Mouse (Mus musculus) stomach, embryonic 14.5 days (tissue): ENCODE measurements around the gene Zfp790. TPM values are rescaled to one million over a fixed set of nuclear protein-coding genes. Genes with fewer than 3 reads are reported as not detected.

Experiments
- ATAC-seq: fragments of 200-750 bp; cut with Nextera tagmentation; 2 replicates; pipeline ENCODE4 v1.8.0; 2017; ENCODE audit warnings: low read depth, moderate TSS enrichment; ENCODE audit not compliant: insufficient number of reproducible peaks, insufficient read depth, low FRiP score
- H3K27ac ChIP-seq: fragments of 300-500 bp; sonication (generic); 2 replicates; pipeline ENCODE4 v1.5.1; 2014; ENCODE audit warnings: mild to moderate bottlenecking, low read length, moderate library complexity, mixed read lengths
- H3K27me3 ChIP-seq: fragments of 300-500 bp; sonication (generic); 2 replicates; pipeline ENCODE4 v1.6.1; 2014; ENCODE audit warnings: low read length, control low read depth, mixed read lengths; ENCODE audit not compliant: control insufficient read depth, insufficient read depth
- H3K36me3 ChIP-seq: fragments of 300-500 bp; sonication (generic); 2 replicates; pipeline ENCODE4 v1.6.1; 2014; ENCODE audit warnings: mild to moderate bottlenecking, control low read depth, low read length, moderate library complexity, mixed read lengths; ENCODE audit not compliant: control insufficient read depth, insufficient read depth
- H3K4me1 ChIP-seq: fragments of 300-500 bp; sonication (generic); 2 replicates; pipeline ENCODE4 v1.6.1; 2014; ENCODE audit warnings: low read length, control low read depth, mixed read lengths; ENCODE audit not compliant: control insufficient read depth, insufficient read depth
- H3K4me2 ChIP-seq: fragments of 300-500 bp; sonication (generic); replicated peaks from 2 replicates; pipeline ENCODE4 v1.6.1; 2014; ENCODE audit warnings: low read depth, low read length, control low read depth
- H3K4me3 ChIP-seq: fragments of 300-500 bp; sonication (generic); 2 replicates; pipeline ENCODE4 v1.5.1; 2014; ENCODE audit warnings: low read depth, low read length, control low read depth
- H3K9ac ChIP-seq: fragments of 300-500 bp; sonication (generic); replicated peaks from 2 replicates; pipeline ENCODE4 v1.6.1; 2014; ENCODE audit warnings: low read depth, mild to moderate bottlenecking, control low read depth, low read length, moderate library complexity, mixed read lengths
- H3K9me3 ChIP-seq: fragments of 300-500 bp; sonication (generic); 2 replicates; pipeline ENCODE4 v1.6.1; 2016; ENCODE audit warnings: low read depth, low read length, control low read depth; ENCODE audit not compliant: control insufficient read depth
- WGBS: fragments of 180-500 bp; shearing (Covaris S2); extraction: QIAGEN DNeasy Blood & Tissue Kit; methylation state at CpG from one replicate; pipeline ENCODE4 v1.1.7; 2014; 5-methylcytosine and 5-hydroxymethylcytosine counted together
- polyA plus RNA-seq: library from polyadenylated mRNA; unstranded; fragments of >200 nt; fragmentation: Nextera tagmentation; extraction: Ambion mirVana; gene quantifications from 2 replicates; pipeline ENCODE4 v1.2.1, GENCODE M21; 2014

The Zfp790 gene
- polyA plus RNA-seq, 1 experiment from 2014 or later = 16.6 TPM

DNA sequence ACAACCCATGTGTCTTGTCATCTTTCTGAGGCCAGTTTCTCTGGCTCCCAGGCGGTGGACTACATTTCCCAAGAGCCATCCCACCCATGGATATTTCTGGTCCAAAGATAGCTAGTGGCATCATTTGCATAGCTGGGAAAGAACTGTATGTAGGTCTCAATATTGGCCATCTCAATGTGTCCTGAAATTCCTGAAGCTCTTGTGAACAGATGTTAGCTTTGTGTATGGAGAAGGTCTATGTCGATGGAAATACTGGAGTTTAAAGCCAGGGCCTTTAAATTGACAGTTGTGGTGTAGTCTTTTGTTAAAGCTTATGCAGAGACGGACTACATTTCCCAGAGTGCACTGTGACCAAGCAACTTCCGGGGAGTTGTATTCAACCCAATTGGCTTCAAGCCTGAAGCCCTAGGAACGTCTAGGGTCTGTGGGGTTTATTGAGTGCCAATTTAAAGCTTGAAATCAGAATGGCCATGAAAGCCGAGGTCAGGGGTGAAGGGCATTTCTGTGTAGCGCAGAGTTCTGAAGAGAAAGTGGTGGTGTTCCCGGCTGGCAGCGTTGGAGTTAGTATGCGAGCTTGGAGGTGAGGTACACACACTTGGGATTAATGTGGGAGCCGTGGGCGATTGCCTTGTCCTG lies 2.8 kb downstream of the Zfp790 start:
- H3K4me2 ChIP-seq = peak overlapping the region; percentile 69
- H3K9me3 ChIP-seq = no peaks in the 10 kb centered on the region
- peaks cover 5% of the 10 kb centered on the region; the same call in 1 of the 2 replicates for H3K36me3 ChIP-seq
- peak overlapping the region; percentile 43; the same call in 1 of the 2 replicates for H3K9ac ChIP-seq
- ATAC-seq = peak; percentile 53; the same call in 1 of the 2 replicates
- WGBS = 4% methylated on average over 12 of the region's 12 CpGs
- H3K27ac ChIP-seq = no peak overlapping the region
- H3K4me1 ChIP-seq = peaks cover 10% of the 10 kb centered on the region; the same call in 1 of the 2 replicates
- H3K27me3 ChIP-seq = no peaks in the 10 kb centered on the region
- peak overlapping the region; percentile 56 for H3K4me3 ChIP-seq

- 90% methylated on average over 12 of the region's 12 CpGs for WGBS
- no peak for ATAC-seq
- no peaks in the 10 kb centered on the region for H3K9me3 ChIP-seq
- H3K36me3 ChIP-seq = peaks cover 51% of the 10 kb centered on the region
- H3K27me3 ChIP-seq = no peaks in the 10 kb centered on the region
- no peak overlapping the region for H3K27ac ChIP-seq
- no peak overlapping the region for H3K4me2 ChIP-seq
- H3K4me3 ChIP-seq = no peak overlapping the region
- no peaks in the 10 kb centered on the region for H3K4me1 ChIP-seq
- no peak overlapping the region for H3K9ac ChIP-seq
Observed at GRCm38 (mm10) chr7:29828001-29828400, 12.1 kb downstream of the Zfp790 start.

GRCm38 (mm10) chr7:29829804-29830203 lies 13.9 kb downstream of the Zfp790 start:
- Histone ChIP-seq H3K27me3 (no peaks in the 10 kb centered on the region), H3K4me3 (no peak overlapping the region), H3K4me1 (no peaks in the 10 kb centered on the region), H3K4me2 (no peak overlapping the region), H3K27ac (no peak overlapping the region), H3K9ac (no peak overlapping the region), H3K9me3 (no peaks in the 10 kb centered on the region), H3K36me3 (peaks cover 41% of the 10 kb centered on the region)
- WGBS = 94% methylated on average over 12 of the region's 12 CpGs
- no peak for ATAC-seq

DNA sequence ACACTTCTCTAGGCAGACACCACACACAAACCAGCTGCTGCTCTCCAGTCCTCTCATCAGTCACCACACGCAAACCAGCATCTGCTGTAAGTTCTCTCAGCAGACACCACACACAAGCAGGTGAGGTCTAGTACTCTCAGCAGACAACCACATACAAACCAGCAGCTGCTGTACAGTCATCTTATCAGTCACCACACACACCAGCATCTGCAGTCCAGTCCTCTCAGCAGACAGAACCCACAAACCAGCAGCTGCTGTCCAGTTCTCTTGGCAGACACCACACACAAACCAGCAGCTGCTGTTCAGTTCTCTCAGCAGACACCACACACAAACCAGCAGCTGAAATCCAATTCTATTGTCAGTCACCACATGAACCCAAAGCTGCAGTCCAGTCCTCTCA lies 20.9 kb downstream of the Zfp790 start:
- Histone ChIP-seq H3K36me3 (no peaks in the 10 kb centered on the region), H3K27ac (no peak overlapping the region), H3K27me3 (no peaks in the 10 kb centered on the region), H3K9ac (no peak overlapping the region), H3K4me1 (no peaks in the 10 kb centered on the region), H3K4me3 (no peak overlapping the region), H3K4me2 (no peak overlapping the region), H3K9me3 (no peaks in the 10 kb centered on the region)
- 71% methylated on average over 1 of the region's 1 CpGs for WGBS
- ATAC-seq = no peak

DNA sequence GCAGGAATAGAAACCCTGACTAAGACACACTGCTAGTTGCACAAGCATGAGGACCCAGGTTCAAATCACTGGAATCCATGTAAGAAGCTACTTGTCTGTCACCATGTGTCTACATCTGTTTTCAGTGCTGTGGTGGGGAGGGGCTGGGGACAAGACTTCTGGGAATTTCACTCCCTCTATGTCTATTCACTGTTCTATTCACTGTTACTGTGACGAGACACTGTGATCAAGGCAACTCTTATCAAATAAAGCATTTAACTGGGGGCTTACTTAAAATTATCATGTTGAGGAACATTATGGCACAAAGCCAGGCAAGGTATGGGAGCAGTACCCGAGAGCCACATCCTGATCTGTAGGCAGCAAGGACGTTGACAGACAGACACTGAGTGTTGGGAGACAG lies 23.3 kb downstream of the Zfp790 start:
- WGBS = 85% methylated on average over 3 of the region's 3 CpGs
- Histone ChIP-seq H3K9ac (no peak overlapping the region), H3K27ac (no peak overlapping the region), H3K27me3 (no peaks in the 10 kb centered on the region), H3K9me3 (no peaks in the 10 kb centered on the region), H3K4me1 (no peaks in the 10 kb centered on the region), H3K4me2 (no peak overlapping the region), H3K4me3 (no peak overlapping the region), H3K36me3 (peaks cover 3% of the 10 kb centered on the region)
- ATAC-seq = no peak

- Histone ChIP-seq H3K27ac (no peak overlapping the region), H3K36me3 (peaks cover 12% of the 10 kb centered on the region), H3K27me3 (no peaks in the 10 kb centered on the region), H3K4me1 (no peaks in the 10 kb centered on the region), H3K9me3 (no peaks in the 10 kb centered on the region), H3K9ac (no peak overlapping the region), H3K4me3 (no peak overlapping the region), H3K4me2 (no peak overlapping the region)
- ATAC-seq = no peak
- WGBS = 86% methylated on average over 1 of the region's 1 CpGs
Observed at GRCm38 (mm10) chr7:29842105-29842504, 26.2 kb downstream of the Zfp790 start.

- no peak overlapping the region for H3K4me3 ChIP-seq
- peaks cover 12% of the 10 kb centered on the region for H3K36me3 ChIP-seq
- H3K27ac ChIP-seq = no peak overlapping the region
- no peaks in the 10 kb centered on the region for H3K27me3 ChIP-seq
- no peak overlapping the region for H3K9ac ChIP-seq
- H3K4me2 ChIP-seq = no peak overlapping the region
- H3K9me3 ChIP-seq = no peaks in the 10 kb centered on the region
- ATAC-seq = no peak
- no peaks in the 10 kb centered on the region for H3K4me1 ChIP-seq
- 88% methylated on average over 5 of the region's 5 CpGs for WGBS
Observed at GRCm38 (mm10) chr7:29844616-29845015, 28.7 kb downstream of the Zfp790 start.

- Histone ChIP-seq H3K4me1 (peaks cover 3% of the 10 kb centered on the region; the same call in 1 of the 2 replicates), H3K9ac (peak overlapping the region; percentile 48; the same call in 1 of the 2 replicates), H3K4me2 (peak overlapping the region; percentile 71), H3K36me3 (no peaks in the 10 kb centered on the region), H3K9me3 (no peaks in the 10 kb centered on the region), H3K27me3 (no peaks in the 10 kb centered on the region), H3K27ac (no peak overlapping the region), H3K4me3 (peak overlapping the region; percentile 60)
- ATAC-seq = no peak
- WGBS = 53% methylated on average over 9 of the region's 9 CpGs
Observed at GRCm38 (mm10) chr7:29852831-29853218, 36.9 kb downstream of the Zfp790 start.
